Mouse (Mus musculus): ENCODE results near the gene Rhou.
"Not testable (repeated sequence)": the region's sequence is repeated elsewhere in the genome, so short reads cannot be mapped to it uniquely, and the experiment has no call there.

The Rhou gene

GRCm38 (mm10) chr8:123653308-123653993 is at the start of gene Rhou:
Gene Rhou (plus strand): TSS chr8:123653929.
- peak; percentile 87 for DNase-seq (ENCODE audit: low read depth, low spot score)

DNA sequence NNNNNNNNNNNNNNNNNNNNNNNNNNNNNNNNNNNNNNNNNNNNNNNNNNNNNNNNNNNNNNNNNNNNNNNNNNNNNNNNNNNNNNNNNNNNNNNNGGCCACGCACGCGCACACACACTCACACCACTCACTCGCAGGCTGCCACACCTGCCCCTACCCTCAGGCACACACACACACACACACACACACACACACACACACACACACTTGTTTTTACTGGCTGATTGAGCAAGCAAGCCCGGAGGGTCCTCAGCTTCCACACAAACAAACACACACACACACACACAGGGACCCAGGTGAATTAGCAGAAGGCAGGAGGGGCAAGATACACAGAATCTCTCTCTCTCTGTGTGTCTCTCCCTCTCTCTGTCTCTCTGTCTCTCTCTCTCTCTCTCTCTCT is 41.1 kb upstream of the Rhou start:
- DNase-seq (ENCODE audit: low read depth, low spot score) = not testable (repeated sequence)

DNA sequence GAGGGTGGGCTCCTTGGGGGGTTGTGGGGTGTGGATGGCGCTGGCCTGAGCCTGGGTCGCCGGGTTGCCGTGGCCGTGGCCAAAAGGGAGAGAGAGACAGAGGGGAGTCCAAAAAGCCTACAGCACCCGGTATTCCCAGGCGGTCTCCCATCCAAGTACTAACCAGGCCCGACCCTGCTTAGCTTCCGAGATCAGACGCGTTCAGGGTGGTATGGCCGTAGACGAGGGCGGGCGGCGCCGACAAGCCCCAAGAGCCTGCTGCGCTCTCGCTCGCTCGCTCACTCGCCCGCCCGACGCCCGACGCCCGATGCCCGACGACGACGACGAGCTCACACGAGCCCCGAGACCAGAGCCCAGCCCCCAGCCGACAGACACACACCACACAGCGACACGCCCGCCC is 30.2 kb upstream of the Rhou start:
- DNase-seq (ENCODE audit: low read depth, low spot score) = not testable (repeated sequence)

DNA sequence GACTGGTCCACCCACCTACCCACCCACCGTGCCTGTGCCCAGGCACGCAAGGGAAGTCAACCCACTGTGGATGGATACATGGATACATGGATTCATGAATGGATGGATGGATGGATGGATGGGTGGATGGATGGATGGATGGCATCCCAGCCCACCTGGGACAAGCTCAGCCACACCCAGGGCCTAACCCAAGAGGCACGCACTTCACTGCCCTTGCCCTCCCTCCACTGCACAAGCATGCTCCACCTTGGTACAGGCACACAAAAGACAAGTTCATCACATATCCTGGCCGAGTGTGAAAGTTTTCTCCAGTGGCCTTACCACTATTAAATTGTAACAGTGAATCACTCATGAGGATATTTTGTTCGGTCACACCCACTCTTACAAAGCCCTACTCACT is 29.5 kb upstream of the Rhou start:
- no peak for DNase-seq (ENCODE audit: low read depth, low spot score)

DNA sequence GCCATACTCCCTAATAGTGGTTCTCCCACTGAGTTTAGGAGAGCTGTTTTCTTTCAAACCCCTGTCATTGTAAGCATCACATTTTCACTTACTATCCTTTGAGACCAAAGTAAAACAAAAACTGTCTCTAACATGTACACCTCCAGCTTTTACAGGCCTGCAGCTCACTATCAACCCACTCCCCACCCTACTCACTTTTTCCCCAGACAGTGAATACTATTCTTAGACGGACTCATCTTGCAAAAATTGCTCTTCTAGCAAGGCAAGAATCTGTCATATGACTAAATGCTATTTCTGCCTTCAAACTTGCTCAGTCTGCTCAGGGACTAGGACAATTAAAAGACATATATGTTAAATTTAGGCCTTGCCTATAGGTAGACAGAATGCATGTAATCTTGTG is 29.0 kb upstream of the Rhou start:
- DNase-seq (ENCODE audit: low read depth, low spot score) = no peak

DNA sequence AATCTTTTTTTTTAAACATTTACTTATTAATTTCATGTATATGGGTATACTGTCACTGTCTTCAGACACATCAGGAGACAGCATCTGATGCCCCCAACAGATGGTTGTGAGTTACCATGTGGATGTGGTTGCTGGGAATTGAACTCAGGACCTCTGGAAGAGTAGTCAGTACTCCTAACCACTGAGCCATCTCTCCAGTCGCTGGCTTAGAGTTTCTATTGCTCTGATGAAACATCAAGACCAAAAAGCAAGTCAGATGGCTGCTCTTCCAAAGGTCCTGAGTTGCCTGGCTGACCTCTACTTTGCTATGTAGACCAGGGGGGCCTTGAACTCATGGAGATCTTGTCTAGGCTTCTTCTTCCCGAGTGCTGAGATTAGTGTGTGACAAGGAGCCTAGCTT is 28.0 kb upstream of the Rhou start:
- no peak for DNase-seq (ENCODE audit: low read depth, low spot score)

- no peak for DNase-seq (ENCODE audit: low read depth, low spot score)
These were observed 26.1 kb upstream of the Rhou start for GRCm38 (mm10) chr8:123627410-123628147.

GRCm38 (mm10) chr8:123628253-123628967 is 25.3 kb upstream of the Rhou start:
- DNase-seq (ENCODE audit: low read depth, low spot score) = peak; percentile 60

DNA sequence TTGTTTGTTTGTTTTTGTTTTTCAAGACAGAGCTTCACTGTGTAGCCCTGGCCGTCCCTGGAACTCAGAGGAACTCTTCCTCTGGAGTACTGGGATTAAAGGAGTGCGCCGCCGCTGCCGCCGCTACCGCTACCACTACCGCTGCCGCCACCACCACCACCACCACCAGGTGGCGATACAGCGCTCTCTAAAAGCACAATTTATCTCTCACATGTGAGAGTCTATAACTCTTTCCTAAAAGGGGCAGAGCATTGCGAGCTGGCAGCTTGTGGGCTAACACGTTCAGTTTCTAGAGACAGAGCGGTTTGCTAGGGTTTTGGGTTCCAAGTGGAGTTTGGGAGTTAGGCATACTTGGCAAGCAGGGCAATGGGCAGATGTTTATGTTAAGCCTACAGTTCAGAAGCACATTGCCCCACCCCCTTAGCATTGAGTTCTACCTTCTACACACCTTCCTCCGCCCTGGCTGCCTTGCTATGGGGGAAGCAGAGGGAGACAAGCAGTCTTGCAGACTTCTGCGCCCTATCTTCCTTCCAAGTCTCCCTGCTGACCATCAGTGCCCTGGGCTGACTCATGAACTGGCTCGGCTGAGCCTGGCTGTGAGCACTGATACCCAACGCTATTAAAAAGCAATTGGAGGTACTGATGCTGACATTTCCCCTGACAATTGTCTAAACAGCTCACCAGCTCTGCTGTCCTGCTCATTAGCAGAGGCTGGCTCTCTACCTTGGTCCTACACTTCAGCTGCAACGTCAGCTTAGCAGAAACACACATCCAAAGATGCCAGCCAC is 24.6 kb upstream of the Rhou start:
- peak; percentile 83 for DNase-seq (ENCODE audit: low read depth, low spot score)

DNA sequence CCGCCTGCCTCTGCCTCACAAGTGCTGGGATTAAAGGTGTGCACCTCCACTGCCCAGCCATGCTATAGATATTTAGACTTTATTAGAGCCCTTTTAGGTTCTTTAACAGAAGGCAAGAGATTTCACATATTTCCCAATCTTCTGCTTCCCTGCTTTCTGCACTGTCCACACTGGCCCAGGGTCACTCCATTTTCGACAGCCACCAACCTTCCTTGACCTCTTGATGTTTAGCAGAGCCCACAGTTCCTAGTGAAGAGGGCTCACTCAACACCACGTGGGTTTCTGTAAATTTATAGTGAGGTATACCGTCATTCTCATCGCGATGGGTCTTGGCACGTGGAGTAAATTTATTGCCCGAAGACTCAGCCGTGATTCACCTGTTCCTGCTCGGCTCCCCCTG is 23.7 kb upstream of the Rhou start:
- DNase-seq (ENCODE audit: low read depth, low spot score) = no peak

GRCm38 (mm10) chr8:123630841-123631251 is 22.9 kb upstream of the Rhou start:
- DNase-seq (ENCODE audit: low read depth, low spot score) = no peak

- DNase-seq (ENCODE audit: low read depth, low spot score) = not testable (repeated sequence)
These were observed 22.0 kb upstream of the Rhou start for GRCm38 (mm10) chr8:123631746-123632145.

GRCm38 (mm10) chr8:123632257-123632656 is 21.5 kb upstream of the Rhou start:
- no peak for DNase-seq (ENCODE audit: low read depth, low spot score)

DNA sequence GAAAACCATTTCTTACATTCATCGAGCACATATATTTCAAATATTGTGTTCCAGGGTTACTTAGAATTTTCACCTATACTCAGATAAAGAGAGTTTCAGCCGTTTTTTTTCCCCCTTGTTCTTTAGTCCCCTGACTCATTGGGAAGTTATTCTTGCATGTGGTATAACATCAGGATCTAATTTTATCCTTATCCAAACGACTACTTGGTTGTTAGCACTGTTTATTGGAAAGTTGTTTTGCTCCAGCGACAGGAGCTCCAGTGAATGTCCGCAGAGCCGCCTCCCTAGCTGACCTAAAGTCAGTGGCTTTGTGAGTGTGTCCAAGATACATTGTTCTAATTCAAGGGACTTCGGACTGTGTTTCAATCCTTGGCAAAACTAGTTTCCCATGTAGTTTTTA is 19.9 kb upstream of the Rhou start:
- no peak for DNase-seq (ENCODE audit: low read depth, low spot score)

DNA sequence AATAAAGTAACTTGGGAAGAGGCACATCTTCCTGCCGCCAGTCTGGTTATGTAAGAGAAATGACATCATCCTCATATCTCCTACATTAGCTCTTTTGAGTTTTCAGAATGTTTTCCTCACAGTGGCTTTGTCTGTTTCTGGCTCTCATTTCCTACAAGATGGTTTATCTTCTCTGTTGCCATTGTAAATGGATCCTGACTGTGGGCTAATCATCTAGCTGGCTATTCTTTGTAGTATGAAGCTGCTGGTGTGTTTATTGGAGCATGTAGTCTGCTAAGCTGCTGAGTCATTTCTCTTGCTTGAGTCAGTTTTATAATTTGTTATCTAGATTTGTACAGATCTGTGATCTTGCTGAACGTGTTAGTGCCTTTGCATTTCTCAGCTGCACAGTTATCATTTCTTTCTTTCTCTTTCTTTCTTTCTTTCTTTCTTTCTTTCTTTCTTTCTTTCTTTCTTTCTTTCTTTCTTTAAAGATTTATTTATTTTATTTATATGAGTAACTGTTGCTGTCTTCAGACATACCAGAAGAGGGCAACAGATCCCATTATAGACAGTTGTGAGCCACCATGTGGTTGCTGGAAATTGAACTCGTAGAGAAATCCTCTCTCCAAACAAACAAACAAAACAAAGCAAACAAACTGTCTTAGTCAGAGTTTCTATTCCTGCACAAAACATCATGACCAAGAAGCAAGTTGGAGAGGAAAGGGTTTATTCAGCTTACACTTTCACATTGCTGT is 19.2 kb upstream of the Rhou start:
- DNase-seq (ENCODE audit: low read depth, low spot score) = no peak

DNA sequence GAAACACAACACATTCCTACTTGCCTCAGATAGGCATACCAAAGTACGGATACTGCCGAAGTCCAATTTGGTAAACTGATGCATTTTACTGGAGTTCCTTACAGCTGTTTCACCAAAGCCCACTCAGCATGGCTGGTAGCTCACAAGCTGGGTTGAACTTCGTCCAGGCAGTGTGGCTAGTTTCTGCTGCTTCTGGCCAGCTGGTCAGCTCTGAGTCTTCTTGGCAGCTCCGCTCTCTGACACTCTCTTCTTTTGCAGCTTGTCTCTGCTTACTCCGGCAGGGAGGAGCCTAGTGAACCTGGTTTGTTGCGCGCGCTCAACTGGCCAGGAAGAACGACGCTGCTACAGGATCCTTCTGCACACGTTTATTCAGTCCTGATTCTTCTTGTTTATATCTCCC is 18.1 kb upstream of the Rhou start:
- DNase-seq (ENCODE audit: low read depth, low spot score) = no peak

- peak; percentile 74 for DNase-seq (ENCODE audit: low read depth, low spot score)
These were observed 10.2 kb upstream of the Rhou start for GRCm38 (mm10) chr8:123643330-123644051.

- DNase-seq (ENCODE audit: low read depth, low spot score) = no peak
These were observed 8.5 kb upstream of the Rhou start for GRCm38 (mm10) chr8:123645229-123645628.

- no peak for DNase-seq (ENCODE audit: low read depth, low spot score)
These were observed 5.2 kb upstream of the Rhou start for GRCm38 (mm10) chr8:123648245-123649170.
